Mouse (Mus musculus): ENCODE measurements around the gene 4930407I10Rik. TPM values are rescaled to one million over a fixed set of nuclear protein-coding genes. Genes with fewer than 3 reads are reported as not detected.

4930407I10Rik gene
- polyA plus RNA-seq, 1 experiment from 2014 or later = not detected

- Histone ChIP-seq H3K9ac (ENCODE audit: low read length) (no peak overlapping the region), H3K4me2 (ENCODE audit: low read depth, low read length) (no peak overlapping the region), H3K36me3 (ENCODE audit: control insufficient read depth, insufficient read depth, low read length) (no peaks in the 10 kb centered on the region), H3K4me3 (ENCODE audit: low read length) (no peak overlapping the region), H3K9me3 (ENCODE audit: control insufficient read depth, low read length) (no peaks in the 10 kb centered on the region), H3K4me1 (replicated peaks; ENCODE audit: control insufficient read depth, insufficient read depth, low read length) (no peaks in the 10 kb centered on the region), H3K27me3 (ENCODE audit: control insufficient read depth, insufficient read depth, low read depth, low read length) (no peaks in the 10 kb centered on the region), H3K27ac (ENCODE audit: low read length) (no peak overlapping the region)
- WGBS = 26% methylated on average over 7 of the region's 7 CpGs
- ATAC-seq (ENCODE audit: low read depth) = no peak
Measured at GRCm38 (mm10) chr15:82081161-82081560, 22.2 kb downstream of the 4930407I10Rik start.

DNA sequence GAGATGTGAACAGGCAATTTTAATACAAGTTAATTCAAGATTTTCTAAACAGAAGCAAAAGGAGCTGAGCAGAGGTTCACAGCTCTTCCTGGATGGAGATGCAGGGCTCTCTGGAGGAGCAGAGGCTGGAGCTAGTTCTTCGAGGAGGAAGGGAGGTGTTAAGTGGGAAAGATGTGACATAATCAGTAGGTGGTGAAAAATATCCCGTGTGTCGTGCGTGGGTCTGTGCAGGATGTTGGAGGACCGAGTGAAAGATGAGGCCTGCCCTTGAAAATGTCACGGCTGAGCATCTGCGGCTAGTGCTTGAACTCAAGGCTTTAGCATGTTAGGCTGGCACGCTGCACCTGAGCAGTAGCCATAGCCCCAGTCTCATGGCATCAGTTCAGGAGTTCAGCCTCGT lies 26.7 kb downstream of the 4930407I10Rik start:
- Histone ChIP-seq H3K4me2 (ENCODE audit: low read depth, low read length) (no peak overlapping the region), H3K4me3 (ENCODE audit: low read length) (no peak overlapping the region), H3K27me3 (ENCODE audit: control insufficient read depth, insufficient read depth, low read depth, low read length) (no peaks in the 10 kb centered on the region), H3K9ac (ENCODE audit: low read length) (no peak overlapping the region), H3K36me3 (ENCODE audit: control insufficient read depth, insufficient read depth, low read length) (no peaks in the 10 kb centered on the region), H3K4me1 (replicated peaks; ENCODE audit: control insufficient read depth, insufficient read depth, low read length) (no peaks in the 10 kb centered on the region), H3K9me3 (ENCODE audit: control insufficient read depth, low read length) (no peaks in the 10 kb centered on the region), H3K27ac (ENCODE audit: low read length) (no peak overlapping the region)
- 62% methylated on average over 9 of the region's 9 CpGs for WGBS
- no peak for ATAC-seq (ENCODE audit: low read depth)

DNA sequence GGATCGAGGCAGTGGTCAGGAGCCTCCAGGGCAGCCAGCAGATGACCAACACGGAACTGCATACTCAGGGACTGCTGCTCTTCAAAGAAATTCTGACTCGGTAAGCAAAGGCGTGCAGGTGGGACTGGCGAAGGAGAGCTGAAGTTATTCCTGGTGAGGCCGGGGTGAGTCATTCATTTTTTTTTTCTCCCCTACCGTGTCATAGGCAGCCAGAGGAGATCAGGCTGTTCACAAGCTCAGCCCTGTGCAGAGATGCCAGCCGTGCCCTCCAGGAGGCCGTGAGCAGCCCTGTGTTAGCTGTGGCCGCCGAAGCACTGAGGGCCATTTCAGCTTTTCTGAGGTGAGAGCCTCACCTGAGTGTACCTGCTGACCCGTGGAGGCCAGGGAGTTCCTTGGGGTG lies 27.2 kb downstream of the 4930407I10Rik start:
- Histone ChIP-seq H3K9ac (ENCODE audit: low read length) (no peak overlapping the region), H3K4me2 (ENCODE audit: low read depth, low read length) (no peak overlapping the region), H3K4me3 (ENCODE audit: low read length) (no peak overlapping the region), H3K36me3 (ENCODE audit: control insufficient read depth, insufficient read depth, low read length) (no peaks in the 10 kb centered on the region), H3K4me1 (replicated peaks; ENCODE audit: control insufficient read depth, insufficient read depth, low read length) (no peaks in the 10 kb centered on the region), H3K27me3 (ENCODE audit: control insufficient read depth, insufficient read depth, low read depth, low read length) (no peaks in the 10 kb centered on the region), H3K27ac (ENCODE audit: low read length) (no peak overlapping the region), H3K9me3 (ENCODE audit: control insufficient read depth, low read length) (no peaks in the 10 kb centered on the region)
- WGBS = 64% methylated on average over 12 of the region's 12 CpGs
- ATAC-seq (ENCODE audit: low read depth) = no peak

GRCm38 (mm10) chr15:82087266-82087665 lies 28.3 kb downstream of the 4930407I10Rik start:
- no peaks in the 10 kb centered on the region for H3K4me1 ChIP-seq (replicated peaks; ENCODE audit: control insufficient read depth, insufficient read depth, low read length)
- no peak overlapping the region for H3K4me3 ChIP-seq (ENCODE audit: low read length)
- H3K27ac ChIP-seq (ENCODE audit: low read length) = no peak overlapping the region
- 13% methylated on average over 10 of the region's 10 CpGs for WGBS
- no peak overlapping the region for H3K4me2 ChIP-seq (ENCODE audit: low read depth, low read length)
- H3K36me3 ChIP-seq (ENCODE audit: control insufficient read depth, insufficient read depth, low read length) = no peaks in the 10 kb centered on the region
- H3K27me3 ChIP-seq (ENCODE audit: control insufficient read depth, insufficient read depth, low read depth, low read length) = no peaks in the 10 kb centered on the region
- no peak for ATAC-seq (ENCODE audit: low read depth)
- H3K9me3 ChIP-seq (ENCODE audit: control insufficient read depth, low read length) = no peaks in the 10 kb centered on the region
- H3K9ac ChIP-seq (ENCODE audit: low read length) = no peak overlapping the region

DNA sequence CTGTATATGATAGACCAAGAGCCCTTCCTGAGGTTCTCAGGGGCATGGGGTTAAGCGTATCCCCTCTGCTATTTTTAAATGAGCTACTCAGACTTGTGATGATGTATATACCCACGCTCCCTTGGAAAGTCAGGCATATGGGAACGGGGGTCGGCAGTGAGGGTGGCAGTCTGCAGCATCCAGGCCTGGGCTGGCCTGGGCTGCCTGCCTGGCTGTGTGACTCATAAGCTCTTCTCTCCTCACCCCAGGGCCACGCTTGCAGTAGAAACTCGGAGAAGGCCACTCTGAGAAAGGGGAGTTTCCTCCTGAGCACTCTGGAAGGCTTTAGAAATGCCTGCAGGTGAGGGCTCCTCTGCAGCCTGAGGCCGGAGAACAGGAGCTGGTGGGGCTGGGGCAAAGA lies 32.1 kb downstream of the 4930407I10Rik start:
- H3K9ac ChIP-seq (ENCODE audit: low read length) = no peak overlapping the region
- H3K4me2 ChIP-seq (ENCODE audit: low read depth, low read length) = no peak overlapping the region
- H3K4me1 ChIP-seq (replicated peaks; ENCODE audit: control insufficient read depth, insufficient read depth, low read length) = no peaks in the 10 kb centered on the region
- no peak for ATAC-seq (ENCODE audit: low read depth)
- H3K36me3 ChIP-seq (ENCODE audit: control insufficient read depth, insufficient read depth, low read length) = no peaks in the 10 kb centered on the region
- H3K27ac ChIP-seq (ENCODE audit: low read length) = no peak overlapping the region
- no peaks in the 10 kb centered on the region for H3K27me3 ChIP-seq (ENCODE audit: control insufficient read depth, insufficient read depth, low read depth, low read length)
- H3K9me3 ChIP-seq (ENCODE audit: control insufficient read depth, low read length) = no peaks in the 10 kb centered on the region
- H3K4me3 ChIP-seq (ENCODE audit: low read length) = no peak overlapping the region
- WGBS = 62% methylated on average over 7 of the region's 7 CpGs

GRCm38 (mm10) chr15:82106953-82107555 lies 48.1 kb downstream of the 4930407I10Rik start:
- H3K4me2 ChIP-seq (ENCODE audit: low read depth, low read length) = no peak overlapping the region
- no peak for ATAC-seq (ENCODE audit: low read depth)
- H3K27ac ChIP-seq (ENCODE audit: low read length) = no peak overlapping the region
- H3K36me3 ChIP-seq (ENCODE audit: control insufficient read depth, insufficient read depth, low read length) = no peaks in the 10 kb centered on the region
- H3K4me3 ChIP-seq (ENCODE audit: low read length) = no peak overlapping the region
- no peak overlapping the region for H3K9ac ChIP-seq (ENCODE audit: low read length)
- H3K9me3 ChIP-seq (ENCODE audit: control insufficient read depth, low read length) = no peaks in the 10 kb centered on the region
- WGBS = 20% methylated on average over 8 of the region's 8 CpGs
- H3K27me3 ChIP-seq (ENCODE audit: control insufficient read depth, insufficient read depth, low read depth, low read length) = no peaks in the 10 kb centered on the region
- H3K4me1 ChIP-seq (replicated peaks; ENCODE audit: control insufficient read depth, insufficient read depth, low read length) = no peaks in the 10 kb centered on the region

Other genes with a start within 250 kb of the 4930407I10Rik start
- gene Tob2, start 200.4 kb upstream of the 4930407I10Rik start, polyA plus RNA-seq (2015; fragmentation: Nextera tagmentation; extraction: Ambion mirVana) = 32.3 and 36.0 TPM in 2 replicates
- 146 and 148 TPM in 2 replicates for gene Phf5a, start 187.2 kb upstream of the 4930407I10Rik start, polyA plus RNA-seq (2015; fragmentation: Nextera tagmentation; extraction: Ambion mirVana)
- gene Aco2, start 186.8 kb upstream of the 4930407I10Rik start, polyA plus RNA-seq (2015; fragmentation: Nextera tagmentation; extraction: Ambion mirVana) = 171 and 180 TPM in 2 replicates
- gene Polr3h, start 132.9 kb upstream of the 4930407I10Rik start, polyA plus RNA-seq (2015; fragmentation: Nextera tagmentation; extraction: Ambion mirVana) = 64.5 and 65.1 TPM in 2 replicates
- 10.0 and 10.7 TPM in 2 replicates for gene Csdc2, start 122.4 kb upstream of the 4930407I10Rik start, polyA plus RNA-seq (2015; fragmentation: Nextera tagmentation; extraction: Ambion mirVana)
- 37.7 and 41.7 TPM in 2 replicates for gene Pmm1, start 98.2 kb upstream of the 4930407I10Rik start, polyA plus RNA-seq (2015; fragmentation: Nextera tagmentation; extraction: Ambion mirVana)
- gene 1700029P11Rik, start 78.6 kb upstream of the 4930407I10Rik start, polyA plus RNA-seq (2015; fragmentation: Nextera tagmentation; extraction: Ambion mirVana) = not detected in 2 replicates
- 72.0 and 77.0 TPM in 2 replicates for gene Xrcc6, start 71.3 kb upstream of the 4930407I10Rik start, polyA plus RNA-seq (2015; fragmentation: Nextera tagmentation; extraction: Ambion mirVana)
- gene Desi1, start 25.3 kb upstream of the 4930407I10Rik start, polyA plus RNA-seq (2015; fragmentation: Nextera tagmentation; extraction: Ambion mirVana) = 21.6 and 22.7 TPM in 2 replicates
- 260 and 272 TPM in 2 replicates for gene Snu13, start 11.6 kb upstream of the 4930407I10Rik start, polyA plus RNA-seq (2015; fragmentation: Nextera tagmentation; extraction: Ambion mirVana)
- gene Mei1, start 10.8 kb downstream of the 4930407I10Rik start, polyA plus RNA-seq (2015; fragmentation: Nextera tagmentation; extraction: Ambion mirVana) = not detected in 2 replicates
- gene Ccdc134, start 68.8 kb downstream of the 4930407I10Rik start, polyA plus RNA-seq (2015; fragmentation: Nextera tagmentation; extraction: Ambion mirVana) = 16.9 and 17.1 TPM in 2 replicates
- 105 and 108 TPM in 2 replicates for gene Srebf2, start 88.0 kb downstream of the 4930407I10Rik start, polyA plus RNA-seq (2015; fragmentation: Nextera tagmentation; extraction: Ambion mirVana)
- 0.52 and 0.55 TPM in 2 replicates for gene Shisa8, start 153.7 kb downstream of the 4930407I10Rik start, polyA plus RNA-seq (2015; fragmentation: Nextera tagmentation; extraction: Ambion mirVana)
- gene Tnfrsf13c, start 165.2 kb downstream of the 4930407I10Rik start, polyA plus RNA-seq (2015; fragmentation: Nextera tagmentation; extraction: Ambion mirVana) = not detected in 2 replicates
- 65.1 and 65.7 TPM in 2 replicates for gene Cenpm, start 185.6 kb downstream of the 4930407I10Rik start, polyA plus RNA-seq (2015; fragmentation: Nextera tagmentation; extraction: Ambion mirVana)
- not detected in 2 replicates for gene 1500009C09Rik, start 193.2 kb downstream of the 4930407I10Rik start, polyA plus RNA-seq (2015; fragmentation: Nextera tagmentation; extraction: Ambion mirVana)
- gene Sept3, start 215.7 kb downstream of the 4930407I10Rik start, polyA plus RNA-seq (2015; fragmentation: Nextera tagmentation; extraction: Ambion mirVana) = 1.8 and 1.9 TPM in 2 replicates
- 0.25 and 0.38 TPM in 2 replicates for gene Wbp2nl, start 239.8 kb downstream of the 4930407I10Rik start, polyA plus RNA-seq (2015; fragmentation: Nextera tagmentation; extraction: Ambion mirVana)

Data from lung, embryonic 16.5 days (tissue).